Mouse (Mus musculus): ENCODE measurements around the gene N4bp2l2. TPM values are rescaled to one million over a fixed set of nuclear protein-coding genes. Genes with fewer than 3 reads are reported as not detected.

Gene N4bp2l2
- total RNA-seq, 4 experiments from 2014 or later = 22.3 to 30.2 (median 28.4) TPM

- DNase-seq (ENCODE audit: low spot score in 2 of 2) = no peak
Measured at GRCm38 (mm10) chr5:150598202-150599119, 67.5 kb downstream of the N4bp2l2 start.

DNA sequence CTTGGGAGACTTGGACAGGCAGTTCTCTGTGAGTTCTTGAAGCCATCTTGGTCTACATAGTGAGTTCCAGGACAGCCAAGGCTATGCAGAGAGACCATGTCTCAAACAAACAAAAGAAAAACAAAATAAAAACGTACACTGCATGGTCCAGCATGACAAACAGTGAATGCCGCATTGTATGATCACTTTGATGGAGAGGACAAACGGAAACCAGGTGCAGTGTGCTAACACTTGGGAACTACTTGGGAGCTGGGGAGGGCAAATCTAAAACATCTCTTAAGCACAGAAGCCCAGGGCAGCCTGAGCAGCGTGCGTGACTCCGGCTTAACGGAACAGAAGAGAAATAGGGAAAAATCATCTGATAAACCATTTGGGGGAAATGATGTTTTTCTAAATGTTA lies 68.9 kb downstream of the N4bp2l2 start, which contains the start of gene N4bp2l1:
TSS of gene N4bp2l1 (minus strand) at position 101 of the 400 bp plus-strand sequence.
- DNase-seq (ENCODE audit: low spot score in 2 of 2) = no peak

DNA sequence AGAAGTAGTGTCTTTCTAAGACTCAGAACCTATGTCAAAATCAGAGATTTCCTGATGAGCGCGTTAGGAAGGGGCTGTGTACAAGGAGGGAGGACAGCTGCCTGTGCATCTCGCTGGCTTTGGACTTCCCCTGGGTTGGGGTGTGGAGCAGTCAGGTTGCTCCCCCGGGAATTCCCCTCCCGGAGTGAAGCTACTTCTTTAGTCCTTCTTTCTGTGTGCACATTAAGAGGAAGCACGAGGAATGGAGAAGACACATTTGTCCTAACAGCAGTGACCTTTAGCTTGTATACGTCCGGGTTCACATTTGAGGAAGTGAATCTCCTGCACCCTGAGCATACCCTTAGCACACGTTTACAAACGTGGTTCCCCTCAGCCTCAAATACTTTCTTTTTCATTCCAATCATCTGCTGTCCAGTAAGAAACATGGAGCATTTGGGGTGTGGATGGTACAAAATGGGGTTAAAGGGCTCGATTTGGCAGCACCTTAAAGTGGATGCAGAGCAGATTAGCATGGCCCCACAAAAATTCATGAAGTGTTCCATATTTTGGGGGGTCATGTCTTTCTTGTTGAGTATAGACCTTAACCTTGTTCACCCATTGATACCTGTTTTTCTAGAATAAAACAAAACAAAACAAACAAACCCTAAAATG lies 70.5 kb downstream of the N4bp2l2 start:
- DNase-seq (ENCODE audit: low spot score in 2 of 2) = no peak

- no peak for DNase-seq (ENCODE audit: low spot score in 2 of 2)
Measured at GRCm38 (mm10) chr5:150594649-150595339, 71.2 kb downstream of the N4bp2l2 start.

GRCm38 (mm10) chr5:150593756-150594648 lies 72.0 kb downstream of the N4bp2l2 start:
- DNase-seq (ENCODE audit: low spot score in 2 of 2) = peak in 1 of 2 experiments; percentile 16

- DNase-seq (ENCODE audit: low spot score in 2 of 2) = no peak
Measured at GRCm38 (mm10) chr5:150592904-150593755, 72.9 kb downstream of the N4bp2l2 start.

DNA sequence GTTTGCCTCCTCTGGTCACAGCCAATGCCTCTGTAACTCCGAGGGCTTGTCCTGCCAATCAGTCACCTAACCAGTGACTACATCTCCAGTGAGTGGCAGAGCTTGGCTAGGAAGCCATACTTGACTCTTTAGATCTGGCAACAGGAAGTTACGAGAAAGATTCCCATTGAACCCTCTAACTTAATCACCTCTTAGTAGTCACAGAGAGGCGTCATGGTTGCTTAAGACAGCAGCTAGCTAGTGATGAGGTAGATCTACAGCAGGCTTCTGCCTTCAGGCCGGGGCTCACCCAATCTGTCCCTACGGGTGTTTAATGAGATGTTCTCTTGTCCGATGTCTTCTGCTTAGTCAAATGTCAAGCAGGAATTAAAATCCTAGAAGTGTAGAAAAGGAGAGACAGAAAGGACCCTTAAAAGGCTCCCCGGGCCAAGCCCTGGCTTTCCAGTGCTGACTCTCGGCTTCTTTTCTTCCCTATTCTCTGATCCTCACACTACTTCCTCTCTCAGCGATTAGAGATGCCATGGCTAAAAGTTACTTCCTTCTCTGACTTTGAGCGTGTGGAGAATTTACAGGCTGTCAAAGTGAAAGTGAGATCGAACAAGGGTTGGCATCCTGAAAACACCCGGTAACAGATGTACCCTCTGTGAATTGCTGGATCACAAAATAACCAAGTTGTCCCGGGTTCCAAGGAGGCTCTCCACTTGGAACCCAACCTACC lies 73.6 kb downstream of the N4bp2l2 start:
- DNase-seq (ENCODE audit: low spot score in 2 of 2) = no peak

GRCm38 (mm10) chr5:150589945-150590344 lies 76.0 kb downstream of the N4bp2l2 start:
- no peak for DNase-seq (ENCODE audit: low spot score in 2 of 2)

DNA sequence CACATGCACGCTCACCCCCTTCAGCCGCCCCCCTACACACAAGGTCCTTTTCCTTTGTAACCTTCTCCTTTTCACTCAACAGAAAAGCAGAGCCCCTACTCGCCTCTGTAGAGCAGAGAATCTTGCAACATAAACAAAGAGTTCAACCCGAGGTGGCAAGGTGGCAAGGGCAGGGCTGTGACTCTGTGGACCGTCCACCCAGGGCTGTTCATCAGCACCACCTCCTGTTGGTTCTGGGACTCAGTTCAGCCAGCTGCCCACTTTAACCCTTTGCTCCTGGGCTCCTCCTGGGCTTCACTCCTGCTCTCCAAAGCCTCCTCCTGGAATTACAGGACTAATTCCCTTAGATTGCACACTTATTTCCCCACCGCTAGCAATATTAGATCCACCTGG lies 81.7 kb downstream of the N4bp2l2 start:
- no peak for DNase-seq (ENCODE audit: low spot score in 2 of 2)

DNA sequence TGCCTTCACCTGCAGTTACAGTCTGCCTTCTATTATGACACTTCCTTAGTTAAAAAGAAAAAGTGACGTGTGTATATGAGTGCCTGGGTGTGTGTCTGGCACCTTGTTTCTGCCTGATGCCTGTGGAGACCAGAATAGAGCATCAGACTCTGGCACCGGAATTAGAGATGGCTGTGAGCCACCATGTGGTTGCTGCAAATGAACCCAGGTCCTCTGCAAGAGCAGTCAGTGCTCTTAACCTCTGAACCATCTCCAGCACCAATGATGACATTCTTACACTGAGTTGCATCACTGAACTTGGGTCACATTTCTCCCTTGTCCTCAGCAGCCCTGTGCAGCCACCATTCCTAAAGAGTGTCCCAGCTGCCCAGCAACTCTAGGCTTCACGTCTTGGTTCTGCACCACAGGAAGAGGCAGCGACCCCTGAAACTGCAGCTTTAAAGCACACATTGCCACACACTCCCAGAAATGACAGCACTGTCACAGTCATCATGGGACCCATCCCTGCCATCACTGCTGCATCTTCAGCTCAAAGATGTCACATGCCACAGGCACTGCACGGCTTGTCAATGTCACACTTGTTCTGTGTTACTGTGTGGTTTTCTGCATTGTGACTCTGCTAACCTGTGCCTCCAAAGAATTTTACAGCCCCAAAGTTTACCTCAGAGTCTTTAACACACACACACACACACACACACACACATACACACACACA lies 82.2 kb downstream of the N4bp2l2 start:
- DNase-seq (ENCODE audit: low spot score in 2 of 2) = peak; percentile 19 to 27

DNA sequence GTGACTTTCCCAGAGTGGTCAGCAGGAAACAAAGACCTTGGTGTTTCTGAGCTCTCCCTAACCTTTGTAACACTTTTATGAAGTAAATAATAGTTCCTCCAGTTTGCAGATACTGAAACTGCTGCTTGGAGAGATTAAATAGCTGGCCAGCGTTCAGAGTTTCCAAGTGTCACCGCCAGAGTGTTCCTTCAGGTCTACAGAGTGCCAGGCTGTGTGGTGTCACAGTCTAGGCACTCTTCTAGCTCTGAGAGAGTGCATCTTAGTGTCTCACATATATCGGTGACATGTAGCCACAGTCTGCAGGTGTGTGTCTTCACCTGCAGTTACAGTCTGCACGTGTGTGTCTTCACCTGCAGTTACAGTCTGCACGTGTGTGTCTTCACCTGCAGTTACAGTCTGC lies 82.8 kb downstream of the N4bp2l2 start:
- no peak for DNase-seq (ENCODE audit: low spot score in 2 of 2)

GRCm38 (mm10) chr5:150581180-150581579 lies 84.8 kb downstream of the N4bp2l2 start:
- DNase-seq (ENCODE audit: low spot score in 2 of 2) = no peak

DNA sequence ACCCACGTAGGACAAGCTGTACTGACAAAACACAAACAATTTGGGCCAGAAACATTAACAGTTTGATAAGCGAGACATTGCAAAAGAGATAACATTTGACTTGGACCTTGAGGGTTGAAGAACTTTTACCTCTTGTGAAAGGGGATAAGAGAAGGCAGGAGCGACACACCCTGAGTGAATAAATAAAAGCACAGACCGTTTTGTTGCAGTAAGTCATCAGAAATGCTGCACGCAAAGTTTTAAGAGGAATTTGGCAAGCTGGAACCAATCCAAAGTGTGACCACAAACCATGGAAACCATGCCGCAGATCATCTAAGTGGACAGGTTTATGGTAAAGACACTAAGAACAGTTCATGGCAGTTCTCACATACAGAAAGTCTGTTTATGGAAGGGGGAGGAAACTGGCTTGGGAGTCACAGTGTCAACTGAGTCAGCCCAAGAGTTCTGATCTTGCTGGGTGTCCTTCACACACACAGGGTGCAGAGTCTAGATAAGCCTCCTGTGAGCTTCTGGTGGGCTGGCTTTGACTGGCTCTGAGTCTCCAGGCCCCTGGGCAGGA lies 87.3 kb downstream of the N4bp2l2 start:
- DNase-seq (ENCODE audit: low spot score in 2 of 2) = no peak

DNA sequence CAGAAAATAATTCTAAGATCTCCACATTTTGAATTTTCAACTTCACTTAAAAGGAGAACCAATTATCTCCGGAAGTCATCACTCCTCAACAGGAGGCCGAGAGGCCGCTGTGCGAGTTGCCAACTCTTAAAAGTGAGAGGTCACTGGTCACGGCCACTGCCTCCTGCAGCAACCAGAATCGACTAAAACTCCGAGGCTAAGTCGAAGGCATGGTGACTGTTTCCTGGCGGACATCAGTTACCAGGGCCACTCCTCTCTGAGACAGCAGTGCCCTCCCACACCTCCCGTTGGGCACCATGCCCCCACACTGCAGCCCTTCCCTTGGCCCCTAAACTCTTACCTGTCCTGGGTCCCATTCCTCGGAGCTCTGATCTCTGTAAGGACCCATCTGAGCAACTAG lies 89.2 kb downstream of the N4bp2l2 start:
- no peak for DNase-seq (ENCODE audit: low spot score in 2 of 2)

DNA sequence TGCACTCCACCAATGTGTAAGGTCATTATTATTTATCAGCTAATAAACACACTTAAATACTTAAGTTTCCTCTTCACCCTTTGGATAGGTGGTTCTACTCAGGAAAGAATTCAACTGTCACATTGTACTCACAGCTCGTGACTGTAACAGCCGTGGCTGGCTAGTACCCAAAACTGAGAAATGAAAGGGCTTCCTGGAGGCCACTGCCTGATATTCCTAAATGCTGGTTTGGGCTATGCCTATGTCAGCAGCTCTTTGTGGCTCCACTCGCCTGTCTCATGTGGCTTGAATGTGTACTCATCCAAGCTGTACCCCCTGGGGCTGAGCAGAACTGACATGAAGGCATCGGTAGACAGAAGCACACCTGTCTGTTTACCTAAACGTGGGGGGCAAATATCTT lies 91.1 kb downstream of the N4bp2l2 start:
- DNase-seq (ENCODE audit: low spot score in 2 of 2) = no peak

DNA sequence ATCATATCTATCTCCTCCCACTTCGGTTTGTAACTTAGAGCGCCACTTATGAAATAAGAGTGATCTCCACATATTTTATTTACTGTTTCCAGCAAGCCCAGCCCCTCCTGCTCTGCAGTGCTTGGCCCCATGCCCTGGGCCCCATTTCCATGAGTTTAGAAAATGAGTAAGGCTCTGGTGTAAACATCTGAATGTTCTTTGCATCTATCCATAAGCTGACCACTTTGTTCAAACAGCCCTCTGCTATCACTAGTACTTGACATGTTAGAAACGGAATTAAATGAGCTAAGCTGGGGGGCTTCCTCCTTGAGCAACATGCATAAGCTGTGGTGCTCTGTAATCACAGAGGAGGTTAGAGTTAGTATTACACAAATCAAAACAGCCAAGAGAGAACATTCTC lies 91.6 kb downstream of the N4bp2l2 start:
- no peak for DNase-seq (ENCODE audit: low spot score in 2 of 2)

GRCm38 (mm10) chr5:150570496-150571219 lies 95.3 kb downstream of the N4bp2l2 start:
- no peak for DNase-seq (ENCODE audit: low spot score in 2 of 2)

- no peak for DNase-seq (ENCODE audit: low spot score in 2 of 2)
Measured at GRCm38 (mm10) chr5:150566971-150567370, 99.0 kb downstream of the N4bp2l2 start.
